In the genomic region with DNA sequence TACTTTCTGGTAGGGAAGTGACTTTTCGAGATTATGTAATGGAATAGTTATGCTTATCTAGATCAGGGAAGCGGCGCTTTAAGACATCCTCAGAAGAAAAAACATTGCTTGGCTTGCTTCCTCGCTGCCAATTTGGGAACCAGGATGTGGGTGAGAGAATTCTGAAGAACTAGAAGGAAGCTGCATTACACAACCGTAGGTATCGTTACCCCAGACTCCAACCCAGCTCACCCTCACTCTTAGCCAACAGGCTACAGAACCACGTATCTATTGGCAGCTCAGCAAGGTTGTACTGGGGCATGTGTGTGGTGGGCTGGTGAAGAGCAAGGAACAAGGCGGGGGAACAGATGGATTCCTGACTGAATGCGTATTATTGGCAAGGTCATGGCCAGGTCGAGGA, we compare ENCODE assay signal across 15 mouse cellular contexts. TPM values are rescaled to one million over a fixed set of nuclear protein-coding genes. Genes with fewer than 3 reads are reported as not detected.
DNase-seq lines count a peak whose midpoint lies in the region; ATAC-seq lines count a peak whose summit lies in the region.
"Had no signal": no experiment of that assay in that cellular context is flagged by ENCODE, and none has a peak within 500 bp of the region (broad histone marks: within the 10 kb centered on the region; RNA-seq: fewer than 3 reads in every experiment).

No protein-coding gene starts in this region.

- no peaks in the 10 kb centered on the region for H3K36me3 ChIP-seq in hindbrain, embryonic 11.5 days (ENCODE audit: control insufficient read depth, insufficient read depth, low read length)
- H3K36me3 ChIP-seq: heart, embryonic 10.5 days; neural tube, embryonic 12.5 days had no signal

- peak; percentile 86 for DNase-seq in right cerebral cortex, adult 18-20 months
- no peak for DNase-seq in right cerebral cortex, postnatal 4 days
- peak; percentile 38 to 45 for DNase-seq in layer of hippocampus, adult 8-10 months (ENCODE audit: low spot score in 2 of 2)
- peak; percentile 23 for DNase-seq in lung, postnatal 14 days
- DNase-seq in telencephalon, adult 2 months (ENCODE audit: low read depth, low spot score) = peak; percentile 93
- no peak for DNase-seq in hindbrain, embryonic 11.5 days (ENCODE audit: low spot score)
- DNase-seq in testis, postnatal 14 days (ENCODE audit: low spot score) = no peak
- no peak for DNase-seq in gastrocnemius, postnatal 14 days
- DNase-seq: cerebellum, adult 9-10 months; thymus, postnatal 25 days had no signal

- no peak overlapping the region for H3K4me3 ChIP-seq in hindbrain, embryonic 11.5 days (ENCODE audit: low read depth, low read length)
- H3K4me3 ChIP-seq: erythroblast, embryonic 14.5 days; heart, embryonic 10.5 days; neural tube, embryonic 12.5 days had no signal

- intact Hi-C loops in gastrocnemius, postnatal 14 days (cut with DNase I; ENCODE audit: low total_unique reads) = no loop called here

- no peaks in the 10 kb centered on the region for H3K9me3 ChIP-seq in hindbrain, embryonic 11.5 days (ENCODE audit: control insufficient read depth, low read length)
- H3K9me3 ChIP-seq: heart, embryonic 10.5 days; neural tube, embryonic 12.5 days had no signal

- no peak overlapping the region for H3K9ac ChIP-seq in hindbrain, embryonic 11.5 days (ENCODE audit: low read depth, low read length)
- H3K9ac ChIP-seq: neural tube, embryonic 12.5 days had no signal

- no peak for ATAC-seq in hindbrain, embryonic 11.5 days (ENCODE audit: low FRiP score)
- ATAC-seq: hindbrain, postnatal 0 days had no signal

- no peak overlapping the region for H3K27ac ChIP-seq in hindbrain, embryonic 11.5 days (ENCODE audit: low read depth, low read length)
- H3K27ac ChIP-seq: heart, embryonic 10.5 days; hindbrain, postnatal 0 days; neural tube, embryonic 12.5 days had no signal

- H3K4me1 ChIP-seq in hindbrain, embryonic 11.5 days (replicated peaks; ENCODE audit: control insufficient read depth, insufficient read depth, low read length) = no peaks in the 10 kb centered on the region
- H3K4me1 ChIP-seq: heart, embryonic 10.5 days; neural tube, embryonic 12.5 days had no signal

- no peaks in the 10 kb centered on the region for H3K27me3 ChIP-seq in hindbrain, embryonic 11.5 days (ENCODE audit: control insufficient read depth, insufficient read depth, low read length)
- H3K27me3 ChIP-seq: neural tube, embryonic 12.5 days had no signal

- 92% methylated on average over 10 of the region's 10 CpGs for WGBS in hindbrain, embryonic 11.5 days

- no peak overlapping the region for H3K4me2 ChIP-seq in hindbrain, embryonic 11.5 days (replicated peaks; ENCODE audit: low read depth, low read length)
- H3K4me2 ChIP-seq: neural tube, embryonic 12.5 days had no signal

RNA-seq across cellular contexts. Expression of a gene that starts 10.7 kb away (rescaled TPM):
- under 1 TPM in 2 of 4 experiments, not detected in 2; 0.31 to 0.73 TPM for total RNA-seq in layer of hippocampus, adult 8-10 months (2022)
- polyA plus RNA-seq in hindbrain, embryonic 11.5 days (2014; fragmentation: Nextera tagmentation; extraction: Ambion mirVana) = 0.32 TPM in 1 of 2 replicates, not detected in the other
- total RNA-seq in gastrocnemius, postnatal 14 days (2021) = not detected
- polyA plus RNA-seq: erythroblast, embryonic 14.5 days; heart, embryonic 10.5 days; hindbrain, postnatal 0 days; lung, embryonic 16.5 days; neural tube, embryonic 12.5 days had no signal

RNA-seq across cellular contexts. Expression of a gene that starts 50.4 kb away (rescaled TPM):
- total RNA-seq in layer of hippocampus, adult 8-10 months (2022) = 1 to 10 TPM in 2 of 4 experiments, under 1 TPM in 2; 0.27 to 2.0 (median 1.0) TPM
- polyA plus RNA-seq in hindbrain, embryonic 11.5 days (2014; fragmentation: Nextera tagmentation; extraction: Ambion mirVana) = 0.17 and 0.22 TPM in 2 replicates
- total RNA-seq in gastrocnemius, postnatal 14 days (2021) = not detected
- total RNA-seq: hindbrain, postnatal 0 days had no signal
- polyA plus RNA-seq: erythroblast, embryonic 14.5 days; lung, embryonic 16.5 days had no signal

Comparison
In these comparisons a context has a peak if more than half of its experiments do, and no peak if none do; other contexts are left out.
1. DNase-seq: peak in right cerebral cortex, adult 18-20 months (single experiment), layer of hippocampus, adult 8-10 months (2 of 2), lung, postnatal 14 days (single experiment) and telencephalon, adult 2 months (single experiment); none in right cerebral cortex, postnatal 4 days (single experiment), hindbrain, embryonic 11.5 days (single experiment), testis, postnatal 14 days (single experiment) and gastrocnemius, postnatal 14 days (single experiment).